Mouse (Mus musculus) ES-Bruce4 (cell line): ENCODE data around the gene Lrrfip2.

ENCODE experiments used
- CTCF ChIP-seq: IDR thresholded peaks from one replicate; pipeline ENCODE4 v1.8.1; 2011; ENCODE audit warnings: low read depth, low read length
- EP300 ChIP-seq: IDR thresholded peaks from 2 replicates; pipeline ENCODE4 v1.6.1; 2011; ENCODE audit warnings: low read depth, low read length; ENCODE audit not compliant: insufficient read depth
- POLR2A ChIP-seq: IDR thresholded peaks from one replicate; pipeline ENCODE4 v1.8.1; 2011; ENCODE audit warnings: low read length; ENCODE audit not compliant: insufficient read depth

DNA sequence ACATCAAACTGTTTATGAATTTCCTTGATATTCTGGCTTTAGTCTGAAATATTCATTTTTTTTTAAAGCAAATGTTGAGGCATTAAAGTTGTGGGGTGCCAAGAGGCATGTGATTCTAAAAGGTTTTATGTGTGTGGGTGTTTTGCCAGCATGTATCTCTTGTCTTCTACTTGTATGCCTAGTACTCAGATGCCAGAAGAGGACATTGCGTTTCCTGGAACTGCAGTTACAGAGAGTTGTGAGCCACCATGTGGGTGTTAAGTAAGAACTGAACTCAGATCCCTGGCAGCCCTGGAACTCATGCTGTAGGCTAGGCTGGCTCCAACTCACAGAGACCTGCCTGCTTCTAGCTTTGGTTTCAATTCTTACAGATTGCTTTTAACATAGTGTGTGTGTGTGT is 42.2 kb downstream of the Lrrfip2 start:
- TF ChIP-seq POLR2A (no peak), CTCF (no peak), EP300 (no peak)
